Mouse (Mus musculus) CH12.LX (cell line): ENCODE data around the gene Xylt1. TPM values are rescaled to one million over a fixed set of nuclear protein-coding genes. Genes with fewer than 3 reads are reported as not detected.

Source experiments
- DNase-seq: peaks from one replicate; pipeline ENCODE4 v3.0.0-alpha.2; 2013; ENCODE audit errors: extremely low read depth
- H3K27ac ChIP-seq: 2 replicates; pipeline ENCODE4 v1.5.1; 2012; ENCODE audit warnings: low read depth, mild to moderate bottlenecking, control low read depth, moderate library complexity; ENCODE audit not compliant: insufficient read depth
- H3K27me3 ChIP-seq: replicated peaks from 2 replicates; pipeline ENCODE3; 2012; ENCODE audit warnings: inconsistent platforms
- H3K36me3 ChIP-seq, 2 experiments: replicated peaks in 1 of 2; 2 replicates each; pipeline versions ENCODE3 to v1.6.1; 2012; ENCODE audit warnings: inconsistent platforms in 1 of 2, low read length in 1 of 2, mild to moderate bottlenecking in 1 of 2, mixed read lengths in 1 of 2, moderate library complexity in 1 of 2; ENCODE audit not compliant: control insufficient read depth in 1 of 2, insufficient read depth in 1 of 2
- H3K4me1 ChIP-seq, 2 experiments: 2 replicates each; pipeline ENCODE4 v1.6.1; 2012; ENCODE audit warnings: inconsistent platforms in 1 of 2, moderate library complexity in 1 of 2; ENCODE audit not compliant: insufficient read depth in 2 of 2, control insufficient read depth in 1 of 2
- H3K4me2 ChIP-seq: 2 replicates; pipeline ENCODE4 v1.6.1; 2012; ENCODE audit warnings: low read depth, mild to moderate bottlenecking, control low read depth; ENCODE audit not compliant: poor library complexity, insufficient read depth, severe bottlenecking
- H3K4me3 ChIP-seq, 3 experiments: fragments of 150-350 bp in 1 of 3; sonication (generic) in 1 of 3; replicated peaks in 1 of 3; 2 replicates each; pipeline versions ENCODE3 to v1.5.1; 2011 to 2012; ENCODE audit warnings: low read depth in 2 of 3, low read length in 2 of 3, mild to moderate bottlenecking in 2 of 3, moderate library complexity in 2 of 3, control low read depth in 1 of 3, improper control_type of control experiment in 1 of 3, inconsistent platforms in 1 of 3, mixed read lengths in 1 of 3; ENCODE audit not compliant: poor library complexity in 1 of 3
- H3K79me2 ChIP-seq: replicated peaks from 2 replicates; pipeline ENCODE4 v1.6.1; 2012; ENCODE audit warnings: mild to moderate bottlenecking, moderate library complexity; ENCODE audit not compliant: control insufficient read depth, poor library complexity, insufficient read depth, severe bottlenecking; ENCODE audit errors: extremely low read depth
- H3K9ac ChIP-seq: 2 replicates; pipeline ENCODE4 v1.6.1; 2012; ENCODE audit warnings: low read depth, mild to moderate bottlenecking, control low read depth, moderate library complexity; ENCODE audit not compliant: insufficient read depth
- H3K9me3 ChIP-seq: replicated peaks from 2 replicates; pipeline ENCODE3; 2012; ENCODE audit warnings: low read length, inconsistent platforms, mixed read lengths
- CHD1 ChIP-seq: IDR thresholded peaks from 2 replicates; pipeline ENCODE4 v1.6.1; 2012; ENCODE audit warnings: low read depth, low read length, improper control_type of control experiment, inconsistent platforms
- CTCF ChIP-seq, 2 experiments: IDR thresholded peaks in 1 of 2; conservative IDR thresholded peaks in 1 of 2; 2 replicates each; pipeline ENCODE4 v1.5.1; 2011 to 2012; ENCODE audit warnings: low read depth in 2 of 2, low read length in 2 of 2, improper control_type of control experiment in 1 of 2, inconsistent platforms in 1 of 2, mild to moderate bottlenecking in 1 of 2, moderate library complexity in 1 of 2
- ELF1 ChIP-seq: IDR thresholded peaks from 2 replicates; pipeline ENCODE4 v1.6.1; 2014; ENCODE audit warnings: low read depth, mild to moderate bottlenecking, inconsistent platforms, low read length, improper control_type of control experiment
- EP300 ChIP-seq: IDR thresholded peaks from 2 replicates; pipeline ENCODE4 v1.6.1; 2011; ENCODE audit warnings: low read length, improper control_type of control experiment
- ETS1 ChIP-seq: conservative IDR thresholded peaks from 2 replicates; pipeline ENCODE4 v1.6.1; 2012; ENCODE audit warnings: low read depth, mild to moderate bottlenecking, inconsistent platforms, low read length, improper control_type of control experiment, moderate library complexity
- GABPA ChIP-seq: IDR thresholded peaks from 2 replicates; pipeline ENCODE4 v1.6.1; 2012; ENCODE audit warnings: low read depth, low read length, improper control_type of control experiment, inconsistent platforms; ENCODE audit not compliant: insufficient replicate concordance
- KAT2A ChIP-seq: IDR thresholded peaks from 2 replicates; pipeline ENCODE4 v1.6.1; 2012; ENCODE audit warnings: low read length, improper control_type of control experiment, inconsistent platforms; ENCODE audit not compliant: insufficient replicate concordance
- MAX ChIP-seq: IDR thresholded peaks from 2 replicates; pipeline ENCODE4 v1.6.1; 2011; ENCODE audit warnings: low read length, improper control_type of control experiment
- MYC ChIP-seq: IDR thresholded peaks from 2 replicates; pipeline ENCODE4 v1.6.1; 2011; ENCODE audit warnings: low read depth, mild to moderate bottlenecking, improper control_type of control experiment, low read length
- POLR2A ChIP-seq: IDR thresholded peaks from 2 replicates; pipeline ENCODE4 v1.6.1; 2011; ENCODE audit warnings: low read depth, mild to moderate bottlenecking, improper control_type of control experiment, low read length
- RAD21 ChIP-seq: IDR thresholded peaks from 2 replicates; pipeline ENCODE4 v1.6.1; 2011; ENCODE audit warnings: low read depth, mild to moderate bottlenecking, low read length, improper control_type of control experiment, moderate library complexity
- SMC3 ChIP-seq: IDR thresholded peaks from 2 replicates; pipeline ENCODE4 v1.6.1; 2011; ENCODE audit warnings: low read depth, low read length, improper control_type of control experiment
- ZC3H11A ChIP-seq: IDR thresholded peaks from 2 replicates; pipeline ENCODE4 v1.6.1; 2012; ENCODE audit warnings: low read depth, mild to moderate bottlenecking, inconsistent platforms, low read length, improper control_type of control experiment
- ZKSCAN1 ChIP-seq: IDR thresholded peaks from 2 replicates; pipeline ENCODE4 v1.6.1; 2012; ENCODE audit warnings: low read depth, inconsistent platforms, low read length, improper control_type of control experiment, borderline replicate concordance
- dilution Hi-C: fragments of 300-500 bp; cut with MboI; formaldehyde crosslinking; loops from 2 replicates; pipeline ENCODE4 v1.14.3; 2020; ENCODE audit warnings: low sequenced_read_pairs; ENCODE audit not compliant: extremely low pct_unique_long_range_greater_than_20kb, extremely low pct_ligation_motif_present
- in situ Hi-C: fragments of 300-500 bp; cut with MboI; formaldehyde crosslinking; loops from 3 replicates; pipeline ENCODE4 v1.14.3; 2019; ENCODE audit warnings: low sequenced_read_pairs, low pct_ligation_motif_present, low pct_unique_long_range_greater_than_20kb, mixed read lengths
- polyA plus RNA-seq: library from polyadenylated mRNA; unstranded; fragments of >175 nt; gene quantifications from 2 replicates; pipeline ENCODE4 v1.2.1, GENCODE M21; 2012; ENCODE audit warnings: low read depth; ENCODE audit not compliant: insufficient read length
- total RNA-seq, 2 experiments: library from RNA; depleted of rRNA; stranded (reverse); fragments of 300-350 nt in 1 of 2; fragments of >200 nt in 1 of 2; gene quantifications; 2 replicates each; pipeline ENCODE4 v1.2.3; 2012 to 2014

The Xylt1 gene
- total and polyA plus RNA-seq, 3 experiments, result 0.38 to 0.84 (median 0.38) TPM

GRCm38 (mm10) chr7:117564627-117565026 is 183.8 kb downstream of the Xylt1 start:
- in situ Hi-C loops, result loop anchor here (10.0 kb wide), 1 partner anchor 320 kb away; no protein-coding TSS in a partner anchor
- no peak overlapping the region for H3K4me2 ChIP-seq
- dilution Hi-C loops, result no loop called here
- no peak overlapping the region for H3K4me3 ChIP-seq
- H3K9ac ChIP-seq, result no peak overlapping the region
- no peak overlapping the region for H3K27ac ChIP-seq
- peaks cover 15 to 37% of the 10 kb centered on the region in 2 experiments for H3K4me1 ChIP-seq
- no peaks in the 10 kb centered on the region for H3K36me3 ChIP-seq
- DNase-seq, result no peak
- H3K79me2 ChIP-seq, result no peaks in the 10 kb centered on the region
- no peaks in the 10 kb centered on the region for H3K27me3 ChIP-seq
- no peaks in the 10 kb centered on the region for H3K9me3 ChIP-seq
- TF ChIP-seq POLR2A (no peak), KAT2A (no peak), ETS1 (no peak), MAX (no peak), ELF1 (no peak), EP300 (no peak), ZKSCAN1 (peak; percentile 7; the same call in 1 of the 2 replicates), GABPA (no peak)

GRCm38 (mm10) chr7:117566115-117566514 is 185.3 kb downstream of the Xylt1 start:
- H3K36me3 ChIP-seq, result no peaks in the 10 kb centered on the region
- dilution Hi-C loops, result no loop called here
- in situ Hi-C loops, result loop anchor here (10.0 kb wide), 1 partner anchor 319 kb away; no protein-coding TSS in a partner anchor
- no peak overlapping the region for H3K27ac ChIP-seq
- H3K27me3 ChIP-seq, result no peaks in the 10 kb centered on the region
- no peak overlapping the region for H3K4me2 ChIP-seq
- H3K9ac ChIP-seq, result no peak overlapping the region
- H3K4me3 ChIP-seq, result no peak overlapping the region
- no peak for TF ChIP-seq MYC
- peak; percentile 77 for TF ChIP-seq RAD21
- TF ChIP-seq CTCF (conservative IDR thresholded peaks at IDR 0.05 in 1 of 2, IDR thresholded peaks at IDR 0.05 in 1 of 2; ENCODE audit: low read depth in 2 of 2, low read length in 2 of 2), result peak; percentile 28 to 79; a peak in 2 of 4 replicates
- peak; percentile 87 for TF ChIP-seq SMC3
- 0 out of 2 replicates have a peak, but pooled peaks have one; percentile 47 for TF ChIP-seq ZC3H11A
- TF ChIP-seq CHD1, result no peak
- TF ChIP-seq, all 38 proteins: peak for 4
- no peaks in the 10 kb centered on the region for H3K79me2 ChIP-seq
- DNase-seq, result peak; percentile 59
- no peaks in the 10 kb centered on the region for H3K9me3 ChIP-seq
- H3K4me1 ChIP-seq, result peaks cover 16 to 48% of the 10 kb centered on the region in 2 experiments

- Histone ChIP-seq H3K4me2 (no peak overlapping the region), H3K4me1 (peaks cover 19 to 55% of the 10 kb centered on the region in 2 experiments), H3K9me3 (no peaks in the 10 kb centered on the region), H3K36me3 (no peaks in the 10 kb centered on the region), H3K4me3 (no peak overlapping the region), H3K27ac (no peak overlapping the region), H3K79me2 (no peaks in the 10 kb centered on the region), H3K9ac (no peak overlapping the region), H3K27me3 (no peaks in the 10 kb centered on the region)
- dilution Hi-C loops, result no loop called here
- TF ChIP-seq ZC3H11A, result no peak
- DNase-seq, result no peak
- in situ Hi-C loops, result loop anchor here (10.0 kb wide), 1 partner anchor 318 kb away; no protein-coding TSS in a partner anchor
Observed at GRCm38 (mm10) chr7:117566833-117567232, 186.1 kb downstream of the Xylt1 start.
